Mouse (Mus musculus): ENCODE results near the gene Slc24a3. TPM values are rescaled to one million over a fixed set of nuclear protein-coding genes. Genes with fewer than 3 reads are reported as not detected.
A peak's percentile ranks its signal among the peaks of the same experiment; 100 is the strongest.

Slc24a3 gene
- polyA plus RNA-seq, 1 experiment from 2014 or later, result 3.5 TPM

GRCm38 (mm10) chr2:145593649-145594347, 426.2 kb downstream of the Slc24a3 start:
- no peak overlapping the region for H3K4me3 ChIP-seq
- no peak for ATAC-seq (ENCODE audit: low FRiP score)
- no peaks in the 10 kb centered on the region for H3K9me3 ChIP-seq (replicated peaks)
- H3K9ac ChIP-seq, result no peak overlapping the region
- no peaks in the 10 kb centered on the region for H3K36me3 ChIP-seq
- no peak overlapping the region for H3K4me2 ChIP-seq (replicated peaks)
- 79% methylated on average over 3 of the region's 3 CpGs for WGBS
- H3K4me1 ChIP-seq, result no peaks in the 10 kb centered on the region
- no peak overlapping the region for H3K27ac ChIP-seq
- H3K27me3 ChIP-seq, result no peaks in the 10 kb centered on the region

- WGBS, result 89% methylated on average over 5 of the region's 5 CpGs
- H3K4me1 ChIP-seq, result no peaks in the 10 kb centered on the region
- H3K4me3 ChIP-seq, result no peak overlapping the region
- H3K9ac ChIP-seq, result no peak overlapping the region
- no peak for ATAC-seq (ENCODE audit: low FRiP score)
- H3K27me3 ChIP-seq, result no peaks in the 10 kb centered on the region
- no peak overlapping the region for H3K4me2 ChIP-seq (replicated peaks)
- no peaks in the 10 kb centered on the region for H3K9me3 ChIP-seq (replicated peaks)
- H3K36me3 ChIP-seq, result no peaks in the 10 kb centered on the region
- H3K27ac ChIP-seq, result no peak overlapping the region
Observed at GRCm38 (mm10) chr2:145597866-145598265, 430.3 kb downstream of the Slc24a3 start.

- 92% methylated on average over 5 of the region's 5 CpGs for WGBS
- no peak overlapping the region for H3K27ac ChIP-seq
- no peak for ATAC-seq (ENCODE audit: low FRiP score)
Observed at GRCm38 (mm10) chr2:145607844-145608243, 440.3 kb downstream of the Slc24a3 start.

GRCm38 (mm10) chr2:145610796-145611705, 443.5 kb downstream of the Slc24a3 start:
- WGBS, result 42% methylated on average over 15 of the region's 15 CpGs
- Histone ChIP-seq H3K4me3 (no peak overlapping the region), H3K4me2 (replicated peaks) (no peak overlapping the region), H3K36me3 (no peaks in the 10 kb centered on the region), H3K9me3 (replicated peaks) (no peaks in the 10 kb centered on the region), H3K4me1 (no peaks in the 10 kb centered on the region), H3K27me3 (no peaks in the 10 kb centered on the region), H3K27ac (no peak overlapping the region), H3K9ac (no peak overlapping the region)
- ATAC-seq (ENCODE audit: low FRiP score), result no peak

More at GRCm38 (mm10) chr2:145607844-145608243, 440.3 kb downstream of the Slc24a3 start:
- H3K9ac ChIP-seq, result no peak overlapping the region
- no peak overlapping the region for H3K4me3 ChIP-seq
- no peaks in the 10 kb centered on the region for H3K4me1 ChIP-seq
- H3K4me2 ChIP-seq (replicated peaks), result no peak overlapping the region
- H3K36me3 ChIP-seq, result no peaks in the 10 kb centered on the region
- no peaks in the 10 kb centered on the region for H3K27me3 ChIP-seq
- H3K9me3 ChIP-seq (replicated peaks), result no peaks in the 10 kb centered on the region

- Histone ChIP-seq H3K36me3 (no peaks in the 10 kb centered on the region), H3K27me3 (no peaks in the 10 kb centered on the region), H3K27ac (no peak overlapping the region), H3K9ac (no peak overlapping the region), H3K4me2 (replicated peaks) (no peak overlapping the region), H3K4me3 (no peak overlapping the region), H3K9me3 (replicated peaks) (no peaks in the 10 kb centered on the region), H3K4me1 (no peaks in the 10 kb centered on the region)
- ATAC-seq (ENCODE audit: low FRiP score), result no peak
- WGBS, result 71% methylated on average over 8 of the region's 8 CpGs
Observed at GRCm38 (mm10) chr2:145612937-145613336, 445.4 kb downstream of the Slc24a3 start.

GRCm38 (mm10) chr2:145613705-145614104, 446.2 kb downstream of the Slc24a3 start:
- ATAC-seq (ENCODE audit: low FRiP score), result peak; percentile 63
- no peaks in the 10 kb centered on the region for H3K36me3 ChIP-seq
- no peak overlapping the region for H3K27ac ChIP-seq
- H3K9me3 ChIP-seq (replicated peaks), result no peaks in the 10 kb centered on the region
- no peak overlapping the region for H3K9ac ChIP-seq
- no peak overlapping the region for H3K4me3 ChIP-seq
- no peaks in the 10 kb centered on the region for H3K4me1 ChIP-seq
- WGBS, result 76% methylated on average over 8 of the region's 8 CpGs
- H3K4me2 ChIP-seq (replicated peaks), result no peak overlapping the region
- H3K27me3 ChIP-seq, result no peaks in the 10 kb centered on the region

- Histone ChIP-seq H3K4me3 (no peak overlapping the region), H3K9me3 (replicated peaks) (no peaks in the 10 kb centered on the region), H3K9ac (no peak overlapping the region), H3K4me1 (peaks cover 15% of the 10 kb centered on the region), H3K27me3 (no peaks in the 10 kb centered on the region), H3K27ac (no peak overlapping the region), H3K36me3 (no peaks in the 10 kb centered on the region), H3K4me2 (replicated peaks) (no peak overlapping the region)
- WGBS, result 73% methylated on average over 4 of the region's 4 CpGs
- ATAC-seq (ENCODE audit: low FRiP score), result no peak
Observed at GRCm38 (mm10) chr2:145619688-145620087, 452.1 kb downstream of the Slc24a3 start.

GRCm38 (mm10) chr2:145620709-145621108, 453.2 kb downstream of the Slc24a3 start:
- H3K36me3 ChIP-seq, result no peaks in the 10 kb centered on the region
- H3K4me2 ChIP-seq (replicated peaks), result no peak overlapping the region
- H3K4me1 ChIP-seq, result peaks cover 15% of the 10 kb centered on the region
- H3K27me3 ChIP-seq, result no peaks in the 10 kb centered on the region
- ATAC-seq (ENCODE audit: low FRiP score), result peak; percentile 59
- H3K4me3 ChIP-seq, result no peak overlapping the region
- H3K9me3 ChIP-seq (replicated peaks), result no peaks in the 10 kb centered on the region
- H3K9ac ChIP-seq, result no peak overlapping the region
- H3K27ac ChIP-seq, result 0 out of 2 replicates have a peak overlapping the region, but pooled peaks have one; percentile 23

GRCm38 (mm10) chr2:145621119-145621518, 453.6 kb downstream of the Slc24a3 start:
- H3K4me1 ChIP-seq, result peaks cover 15% of the 10 kb centered on the region
- no peaks in the 10 kb centered on the region for H3K9me3 ChIP-seq (replicated peaks)
- 17% methylated on average over 9 of the region's 9 CpGs for WGBS
- H3K27ac ChIP-seq, result 0 out of 2 replicates have a peak overlapping the region, but pooled peaks have one; percentile 23
- H3K9ac ChIP-seq, result no peak overlapping the region
- no peaks in the 10 kb centered on the region for H3K36me3 ChIP-seq
- ATAC-seq (ENCODE audit: low FRiP score), result peak; percentile 62
- no peaks in the 10 kb centered on the region for H3K27me3 ChIP-seq
- no peak overlapping the region for H3K4me3 ChIP-seq
- H3K4me2 ChIP-seq (replicated peaks), result no peak overlapping the region

- Histone ChIP-seq H3K9ac (no peak overlapping the region), H3K27ac (no peak overlapping the region), H3K27me3 (no peaks in the 10 kb centered on the region), H3K4me2 (replicated peaks) (no peak overlapping the region), H3K36me3 (no peaks in the 10 kb centered on the region), H3K9me3 (replicated peaks) (no peaks in the 10 kb centered on the region), H3K4me1 (0 out of 2 replicates have a peak, but pooled peaks cover 3% of the 10 kb centered on the region), H3K4me3 (no peak overlapping the region)
- 82% methylated on average over 6 of the region's 6 CpGs for WGBS
- no peak for ATAC-seq (ENCODE audit: low FRiP score)
Observed at GRCm38 (mm10) chr2:145631123-145631798, 463.7 kb downstream of the Slc24a3 start.

GRCm38 (mm10) chr2:145631799-145632174, 464.2 kb downstream of the Slc24a3 start:
- Histone ChIP-seq H3K4me2 (replicated peaks) (no peak overlapping the region), H3K9ac (no peak overlapping the region), H3K4me3 (no peak overlapping the region), H3K9me3 (replicated peaks) (no peaks in the 10 kb centered on the region), H3K27me3 (no peaks in the 10 kb centered on the region), H3K27ac (no peak overlapping the region), H3K4me1 (0 out of 2 replicates have a peak, but pooled peaks cover 3% of the 10 kb centered on the region), H3K36me3 (no peaks in the 10 kb centered on the region)
- 48% methylated on average over 4 of the region's 4 CpGs for WGBS
- ATAC-seq (ENCODE audit: low FRiP score), result peak; percentile 58; the same call in 1 of the 2 replicates

GRCm38 (mm10) chr2:145633811-145634210, 466.3 kb downstream of the Slc24a3 start:
- no peak for ATAC-seq (ENCODE audit: low FRiP score)
- no peak overlapping the region for H3K9ac ChIP-seq
- WGBS, result 78% methylated on average over 5 of the region's 5 CpGs
- H3K4me3 ChIP-seq, result no peak overlapping the region
- no peaks in the 10 kb centered on the region for H3K27me3 ChIP-seq
- no peaks in the 10 kb centered on the region for H3K9me3 ChIP-seq (replicated peaks)
- H3K4me2 ChIP-seq (replicated peaks), result no peak overlapping the region
- H3K36me3 ChIP-seq, result no peaks in the 10 kb centered on the region
- 0 out of 2 replicates have a peak, but pooled peaks cover 3% of the 10 kb centered on the region for H3K4me1 ChIP-seq
- H3K27ac ChIP-seq, result no peak overlapping the region

Data from hindbrain, embryonic 12.5 days (tissue).